Mouse (Mus musculus) urinary bladder, postnatal 14 days (tissue): ENCODE data around the gene Ammecr1.

Source experiments
- DNase-seq: peaks from one replicate; pipeline ENCODE4 v3.0.0; 2021; ENCODE audit warnings: low spot score

Gene Ammecr1

DNA sequence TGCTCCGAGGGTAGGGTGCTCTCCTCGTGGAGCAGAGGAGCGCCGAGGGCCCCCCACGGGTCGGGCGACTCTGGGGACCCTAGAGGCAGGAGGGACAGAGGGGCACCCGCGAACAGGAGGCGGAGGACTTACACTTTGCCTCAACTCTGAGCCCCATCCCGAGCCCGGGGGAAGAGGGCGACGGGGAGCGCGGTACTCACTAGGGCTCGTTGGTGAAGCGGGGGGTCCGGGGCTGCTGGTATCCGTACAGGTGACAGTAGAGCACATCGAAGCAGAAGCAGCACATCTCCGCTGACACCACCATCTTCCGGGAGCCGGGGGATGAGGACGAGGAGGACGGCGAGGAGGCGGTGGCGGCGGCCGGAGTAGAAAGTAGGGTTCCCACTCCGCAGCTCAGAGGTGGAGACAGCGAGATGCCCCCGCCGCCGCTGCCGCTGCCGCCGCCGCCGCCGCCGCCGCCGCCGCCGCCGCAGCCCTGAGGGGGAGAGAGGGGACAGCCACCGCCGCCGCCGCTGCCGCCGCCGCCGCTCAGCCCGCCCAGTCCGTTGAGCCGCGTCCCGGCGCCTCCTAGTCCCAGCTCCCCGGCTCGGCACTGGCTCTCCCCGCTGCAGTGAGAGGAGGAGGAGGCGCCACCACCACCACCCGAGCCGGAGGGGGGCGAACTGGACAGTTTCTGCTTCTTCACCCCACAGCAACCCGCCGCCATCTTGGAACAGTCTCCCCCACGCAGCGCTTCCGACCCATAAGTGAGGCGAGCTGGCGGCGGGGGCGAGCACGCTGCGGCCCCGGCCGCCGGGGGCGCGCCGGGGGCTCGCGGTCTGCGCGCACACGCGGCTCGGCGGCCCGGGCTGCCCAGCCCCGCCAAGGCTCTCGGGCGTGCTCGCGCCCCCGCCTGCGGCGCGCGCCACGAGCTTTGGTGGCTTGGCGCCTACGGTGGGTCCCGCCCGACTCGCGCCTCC lies at the start of gene Ammecr1:
TSS of gene Ammecr1 (minus strand) at position 721 of the 959 bp plus-strand sequence.
- peak; percentile 66 for DNase-seq

DNA sequence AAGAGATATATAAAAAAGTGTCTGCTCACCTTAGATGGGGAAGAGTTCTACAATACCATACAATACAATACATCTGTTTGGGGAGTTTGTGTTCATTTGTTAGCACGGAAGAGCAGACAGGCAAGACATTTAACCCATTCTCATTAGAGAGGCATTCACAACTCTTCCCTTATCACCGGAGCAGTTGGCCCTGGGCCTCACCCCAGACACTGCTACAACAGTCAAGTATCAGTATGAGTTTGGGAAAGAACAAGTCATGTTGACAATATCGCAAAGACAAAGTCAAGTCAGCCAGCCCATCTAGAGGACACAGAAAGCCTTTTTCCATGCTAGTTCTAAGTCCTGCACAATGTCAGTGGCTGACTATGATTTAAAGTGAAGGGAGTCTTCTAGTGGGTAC lies 47.6 kb upstream of the Ammecr1 start:
- no peak for DNase-seq

DNA sequence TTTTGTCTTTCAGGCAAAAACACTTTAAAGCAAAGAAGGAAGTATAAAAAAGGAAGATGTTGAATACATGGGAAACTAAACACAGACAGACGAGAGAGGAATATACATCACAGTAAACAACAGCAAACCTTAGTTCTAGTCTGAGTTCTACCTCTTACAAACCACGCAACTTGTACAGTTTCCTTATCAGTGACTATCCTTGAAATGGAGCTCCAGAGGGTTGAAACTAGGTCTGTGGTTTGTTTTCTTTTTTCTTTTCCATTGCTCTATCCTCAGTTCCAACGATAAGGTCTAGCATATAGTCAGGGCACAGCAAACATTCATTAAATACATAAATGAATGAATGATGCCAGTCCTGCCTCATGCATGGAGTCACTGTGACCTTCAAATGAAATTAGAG lies 45.8 kb upstream of the Ammecr1 start:
- DNase-seq, result no peak

DNA sequence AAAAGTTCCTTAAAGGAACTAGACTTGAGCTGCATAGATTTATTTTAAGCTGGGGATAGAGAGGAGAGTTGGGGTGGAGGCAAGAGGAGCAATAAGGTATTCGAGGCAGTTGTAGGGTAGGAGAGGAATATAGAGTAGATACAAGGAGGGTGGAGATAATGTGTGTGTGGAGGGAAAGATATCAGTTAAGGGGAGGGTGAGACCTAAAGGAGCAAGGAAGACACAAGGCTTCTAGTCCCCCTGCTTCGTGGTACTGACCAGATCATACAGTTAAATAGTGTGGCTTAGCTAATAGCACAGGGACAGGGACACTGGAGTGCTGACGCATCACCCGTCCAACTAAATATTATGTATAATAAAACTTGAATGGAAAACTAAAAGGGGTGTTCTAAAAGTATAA lies 45.3 kb upstream of the Ammecr1 start:
- DNase-seq, result no peak

DNA sequence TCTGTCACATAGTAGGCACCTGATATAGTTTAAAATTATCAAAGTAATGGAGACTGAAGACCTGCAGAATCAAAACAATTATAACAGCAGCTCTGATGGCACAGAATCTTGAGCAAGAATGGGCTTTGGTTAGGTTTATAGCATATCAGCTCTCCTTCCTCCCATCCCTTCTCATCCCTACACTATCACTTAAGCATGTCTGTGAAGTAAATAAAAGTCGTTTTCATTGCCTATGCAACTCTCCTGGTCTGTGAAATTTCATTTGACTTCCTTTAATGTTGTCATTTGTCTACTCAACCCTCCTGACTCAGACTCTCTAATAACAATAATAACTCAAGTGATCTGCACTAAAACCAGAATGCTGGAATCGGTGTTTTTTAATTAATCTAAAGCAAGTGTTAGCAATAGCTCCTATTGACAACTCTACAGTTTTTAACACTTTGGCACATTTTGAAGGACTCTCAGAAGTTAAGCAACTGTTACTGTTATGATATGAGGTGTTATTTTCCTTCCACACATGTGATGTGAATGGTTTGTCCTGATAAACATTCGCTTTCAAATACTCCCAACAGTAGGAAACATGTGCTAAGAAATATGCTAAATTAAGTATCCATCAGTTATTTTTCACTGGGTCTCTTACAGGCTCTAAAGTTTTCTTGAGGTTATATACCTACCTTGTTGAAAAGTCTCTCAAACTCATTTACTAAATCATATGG lies 37.8 kb upstream of the Ammecr1 start:
- no peak for DNase-seq

DNA sequence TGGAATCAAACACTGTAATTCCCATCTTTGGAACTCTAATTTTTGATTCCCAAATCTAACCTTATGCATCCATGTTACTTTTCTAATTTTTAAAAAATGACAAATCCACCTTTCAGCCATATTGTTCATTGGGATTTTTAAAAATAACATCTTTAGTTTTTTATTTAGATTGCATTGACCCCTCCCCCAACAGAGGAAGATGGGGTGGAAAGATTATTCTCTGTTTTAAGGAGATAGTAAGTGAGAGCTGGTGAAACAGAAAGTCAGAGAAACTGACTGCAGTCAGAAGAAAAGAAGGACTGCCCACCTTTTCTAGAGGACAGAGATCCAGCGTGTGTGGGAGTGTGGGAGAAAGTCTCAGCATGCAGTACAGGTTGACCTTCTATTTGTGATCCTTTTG lies 30.7 kb upstream of the Ammecr1 start:
- DNase-seq, result no peak

DNA sequence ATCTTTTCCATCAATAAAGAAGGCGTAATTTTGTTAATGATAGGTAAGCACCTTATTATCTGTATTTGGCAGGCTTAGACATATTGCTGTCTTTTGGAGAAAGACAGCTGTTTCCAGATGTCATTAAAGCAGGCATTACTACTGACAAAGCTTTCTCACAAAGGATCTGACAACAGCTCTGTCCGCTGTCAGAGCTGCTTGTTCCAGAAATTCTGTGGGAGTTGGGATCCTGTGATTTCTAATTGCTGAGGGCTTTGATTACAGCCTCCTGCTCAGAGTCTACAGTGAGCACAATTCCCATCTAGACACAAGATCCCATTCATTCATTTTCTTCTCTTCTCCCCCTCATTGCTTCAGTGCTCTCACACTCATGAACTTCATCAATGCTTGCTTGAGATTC lies 28.0 kb upstream of the Ammecr1 start:
- no peak for DNase-seq

DNA sequence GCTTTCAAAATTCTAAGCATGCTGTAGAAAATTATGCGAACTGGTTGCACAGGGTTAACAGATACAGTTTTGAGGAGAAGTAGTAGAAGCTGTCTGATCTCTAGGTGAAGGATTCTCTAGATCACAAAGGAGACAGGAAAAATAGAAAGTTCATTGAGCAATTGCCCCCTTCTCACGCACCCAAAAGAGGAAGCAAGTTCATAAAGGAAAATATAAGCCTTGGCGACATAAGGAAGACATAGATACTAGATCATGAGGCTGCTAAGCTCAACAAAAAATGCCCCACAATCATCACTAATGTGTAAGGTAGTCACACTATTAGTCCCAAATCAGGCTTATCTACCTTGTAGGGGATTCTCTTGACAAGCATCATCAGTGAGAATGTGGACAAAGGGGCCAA lies 17.6 kb upstream of the Ammecr1 start:
- DNase-seq, result no peak

DNA sequence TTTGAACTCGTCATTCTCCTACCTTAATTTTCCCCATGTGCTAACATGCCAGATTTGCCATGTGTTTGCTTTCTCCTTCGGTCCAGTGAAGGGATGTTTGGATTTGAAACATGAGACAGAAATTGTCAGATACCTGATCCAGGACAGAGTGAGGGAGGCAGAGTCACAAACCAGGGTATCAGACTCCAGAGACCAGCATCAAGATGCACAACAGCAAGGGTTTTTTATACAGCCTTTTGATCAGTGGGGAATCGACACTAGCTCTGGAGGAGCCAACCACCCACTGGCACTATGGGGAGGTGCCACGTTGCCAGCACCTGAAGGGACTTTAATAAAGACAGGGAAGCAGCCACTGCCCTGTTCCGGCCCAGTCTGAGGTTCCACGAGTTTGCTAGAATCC lies 17.1 kb upstream of the Ammecr1 start:
- DNase-seq, result no peak

DNA sequence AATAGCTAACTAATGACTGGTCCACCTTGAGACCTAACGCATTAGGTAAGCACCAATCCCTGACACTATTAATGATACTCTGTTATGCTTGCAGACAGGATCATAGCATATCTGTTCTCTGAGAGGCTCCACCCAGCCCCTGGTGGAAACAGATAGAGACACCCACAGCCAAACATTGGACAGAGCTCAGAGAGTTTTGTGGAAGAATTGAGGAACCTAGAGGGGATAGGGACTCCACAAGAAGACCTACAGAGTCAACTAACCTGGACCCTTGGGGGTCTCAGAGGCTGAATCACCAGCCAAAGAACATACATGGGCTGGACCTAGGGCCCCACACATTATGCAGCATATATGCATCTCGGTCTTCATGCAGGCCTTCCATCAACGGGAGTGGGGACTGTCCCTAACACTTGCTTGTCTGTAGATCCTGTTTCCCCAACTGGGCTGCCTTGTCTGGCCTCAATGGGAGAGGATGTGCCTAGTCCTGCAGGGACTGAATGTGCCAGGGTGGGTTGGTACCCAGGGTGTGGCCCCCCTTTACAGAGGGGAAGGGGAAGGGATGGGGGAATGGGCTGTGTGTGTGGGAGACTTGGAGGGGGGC lies 15.1 kb upstream of the Ammecr1 start:
- no peak for DNase-seq

DNA sequence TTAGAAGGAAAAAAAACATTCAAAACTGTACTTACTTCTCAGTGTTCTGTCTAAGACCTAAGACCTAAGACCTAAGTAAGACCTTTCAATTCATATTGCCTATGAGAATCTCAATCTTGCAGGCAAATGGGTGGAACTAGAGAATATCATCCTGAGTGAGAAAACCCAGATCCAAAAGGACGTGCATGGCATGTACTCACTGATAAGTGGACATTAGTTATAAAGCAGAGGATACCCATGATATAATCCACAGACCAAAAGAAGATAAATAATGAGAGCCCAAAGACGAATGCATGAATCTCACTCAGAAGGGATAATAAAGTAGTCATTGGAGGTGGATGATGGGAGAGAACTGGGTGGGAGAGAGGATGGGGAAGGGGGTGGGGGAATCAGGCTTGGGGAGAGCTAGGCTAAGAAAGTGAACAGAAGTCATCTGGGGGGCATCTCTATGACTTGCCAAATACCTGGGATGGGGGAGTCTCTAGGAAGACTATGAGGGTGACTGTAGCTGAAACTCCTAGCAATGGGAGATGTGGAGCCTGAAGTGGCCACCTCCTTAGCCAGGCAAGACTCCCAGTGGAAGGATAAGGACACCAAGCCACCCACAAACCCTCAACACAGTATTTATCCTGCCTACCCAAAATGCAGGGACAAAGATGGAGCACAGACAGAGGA lies 14.5 kb upstream of the Ammecr1 start:
- no peak for DNase-seq

DNA sequence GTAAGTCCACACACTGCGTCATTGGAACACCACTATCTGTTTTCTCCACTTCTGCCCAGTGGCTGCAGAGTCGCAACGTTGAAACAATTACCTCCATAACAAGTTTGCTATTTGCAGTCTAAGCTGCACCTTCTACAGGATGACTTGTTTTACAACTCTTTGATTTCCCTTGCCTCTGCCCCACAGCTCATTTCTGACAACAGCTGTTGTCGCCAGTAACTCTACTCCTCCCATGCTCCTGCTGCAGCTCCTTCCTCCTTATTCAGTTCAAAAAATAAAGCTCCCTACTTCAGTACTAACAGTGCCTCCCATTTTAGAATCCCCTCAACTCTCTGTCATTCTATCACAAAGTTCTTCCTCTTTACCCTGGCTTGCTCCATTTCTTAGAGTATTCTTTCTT lies 12.7 kb upstream of the Ammecr1 start:
- DNase-seq, result no peak

DNA sequence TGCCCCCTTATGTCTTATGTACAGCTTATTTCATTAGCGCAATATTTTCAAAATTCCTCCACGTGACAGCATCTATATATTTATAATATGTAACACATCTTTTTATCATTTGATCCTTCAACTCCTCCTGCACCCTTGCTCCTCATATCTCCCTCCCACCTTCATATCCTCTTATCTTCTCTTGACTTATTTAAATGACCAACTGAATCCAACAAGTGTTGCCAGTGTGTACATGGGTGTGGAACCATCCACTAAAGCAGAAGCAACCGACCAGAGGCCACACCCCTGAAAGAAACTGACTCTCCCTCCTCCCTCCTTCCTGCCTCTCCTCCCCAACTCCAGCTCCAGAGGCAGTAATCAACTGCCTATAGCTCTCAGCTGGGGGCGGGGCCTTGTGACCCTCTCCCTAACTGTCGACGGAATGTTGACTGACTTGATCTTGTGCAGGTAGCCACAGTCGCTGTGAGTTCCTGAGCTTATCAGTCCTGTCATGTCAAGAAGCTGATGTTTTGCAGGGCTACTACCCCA lies 6.0 kb upstream of the Ammecr1 start:
- DNase-seq, result peak; percentile 16

DNA sequence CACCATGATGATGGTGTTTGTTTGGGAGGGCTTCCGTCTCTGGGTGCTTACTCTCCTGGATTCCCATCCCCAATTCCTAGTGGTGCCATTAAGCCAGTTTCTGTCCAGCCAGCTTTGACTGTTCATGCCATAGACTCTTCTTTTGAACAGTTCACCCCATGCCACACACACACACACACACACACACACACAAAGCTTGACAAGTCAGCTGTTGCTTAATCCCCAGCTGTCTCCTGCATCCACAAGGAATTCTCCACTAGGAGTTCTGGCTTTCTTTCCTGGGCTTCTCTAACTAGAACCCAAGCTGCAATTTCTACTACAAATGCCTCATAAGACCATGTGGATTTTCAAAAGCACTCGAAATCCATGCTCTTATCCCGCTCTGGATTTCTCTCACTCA lies 5.2 kb upstream of the Ammecr1 start:
- no peak for DNase-seq

DNA sequence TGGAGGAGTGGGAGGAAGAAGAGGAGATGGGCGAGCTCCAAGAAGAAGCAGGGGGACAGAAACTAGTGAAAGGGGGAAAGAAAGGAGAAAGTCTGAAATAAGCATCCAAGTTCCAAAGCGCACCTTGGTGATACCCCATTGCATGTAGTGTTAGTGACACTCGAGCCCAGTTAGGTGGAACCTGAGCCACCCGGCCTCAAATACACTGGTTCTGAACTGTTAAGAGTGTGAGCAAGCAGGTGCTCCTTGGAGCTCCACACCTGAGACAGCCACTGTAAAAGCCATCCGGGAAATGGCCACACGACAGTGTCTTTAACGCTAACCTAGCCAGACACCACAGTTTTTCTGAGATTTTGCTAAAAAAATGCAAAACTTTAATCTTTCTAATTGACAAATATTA lies 539 bp upstream of the Ammecr1 start:
- no peak for DNase-seq

DNA sequence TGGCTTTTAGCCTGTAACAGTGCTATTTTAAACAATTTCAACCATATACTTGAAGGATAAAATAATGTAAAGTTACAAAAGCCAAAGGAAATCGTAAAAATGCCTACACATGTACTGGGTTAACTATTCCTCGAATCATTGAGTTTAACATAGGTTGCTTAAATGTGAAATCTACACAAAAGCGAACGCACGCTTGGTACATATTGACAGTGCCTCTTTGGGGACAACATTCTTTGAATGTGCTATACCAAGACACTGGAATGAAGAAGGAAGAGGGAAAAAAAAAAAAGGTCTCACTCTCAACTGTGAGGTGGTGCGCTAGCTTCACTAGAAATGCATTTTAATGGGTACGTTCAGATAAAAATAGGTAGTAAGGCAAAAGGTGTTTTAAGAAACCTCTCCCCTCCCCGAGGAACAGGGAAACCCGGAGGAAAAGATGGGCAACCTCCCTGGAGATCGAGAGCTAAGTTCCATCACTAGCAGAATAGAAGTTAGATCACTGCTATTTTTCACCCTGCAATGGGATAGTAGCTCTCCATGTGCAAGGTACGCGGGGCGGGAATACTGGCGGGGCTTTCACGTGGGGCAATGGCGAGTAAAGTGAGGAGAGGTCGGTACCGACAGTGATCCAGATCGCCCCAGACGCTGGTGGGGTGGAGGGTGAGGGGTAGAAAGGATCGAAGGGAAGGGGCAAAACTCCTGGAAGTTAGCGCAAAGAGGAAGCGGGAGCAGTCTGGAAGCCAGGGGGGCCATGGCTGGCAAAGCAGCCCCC lies 1.1 kb downstream of the Ammecr1 start:
- DNase-seq, result peak; percentile 3

DNA sequence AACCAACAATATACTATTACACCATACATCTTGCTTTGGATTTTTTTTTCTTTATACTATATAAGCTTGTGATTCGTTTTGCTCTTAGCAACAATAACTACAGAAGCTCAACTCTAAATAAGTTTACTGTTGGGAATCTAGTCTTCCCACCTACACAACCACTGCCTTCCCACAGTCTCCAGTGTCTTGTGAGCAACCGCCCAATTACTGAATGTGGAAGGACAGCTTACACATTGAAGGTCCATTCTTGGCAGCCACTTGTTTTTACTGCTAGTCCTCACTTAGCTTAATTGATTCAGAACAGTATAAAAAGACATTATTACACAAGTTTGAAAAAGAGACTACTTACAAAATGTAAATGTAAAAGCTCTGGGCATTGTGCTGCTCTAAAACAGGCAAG lies 6.1 kb downstream of the Ammecr1 start:
- DNase-seq, result no peak

DNA sequence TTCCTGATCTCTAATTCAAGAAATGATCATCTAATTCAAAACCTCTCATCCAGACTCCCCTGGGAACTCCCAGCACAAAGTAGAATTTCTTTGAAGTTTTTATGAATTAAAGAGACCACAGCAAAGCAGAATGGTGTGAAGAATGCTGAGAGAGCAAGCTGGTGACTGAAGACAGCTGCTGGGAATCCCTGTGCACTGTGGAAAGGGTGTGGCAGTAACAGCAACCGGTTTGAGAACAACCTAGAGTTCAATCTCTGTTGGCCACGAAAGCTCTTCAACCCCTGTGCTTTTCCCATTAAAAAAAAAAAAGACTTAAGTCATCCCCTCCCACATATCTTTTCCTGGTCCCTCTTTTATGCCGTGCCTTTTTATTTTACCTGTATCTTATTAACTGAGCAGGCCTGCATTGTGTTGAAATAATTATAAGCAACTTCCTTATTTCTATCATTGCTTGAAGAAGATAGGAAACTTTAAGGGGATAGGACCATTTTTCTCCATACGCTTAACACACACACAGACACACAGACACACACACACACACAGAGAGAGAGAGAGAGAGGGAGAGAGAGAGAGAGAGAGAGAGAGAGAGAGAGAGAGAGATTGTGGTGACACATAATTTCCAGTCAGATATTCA lies 6.7 kb downstream of the Ammecr1 start:
- DNase-seq, result no peak

DNA sequence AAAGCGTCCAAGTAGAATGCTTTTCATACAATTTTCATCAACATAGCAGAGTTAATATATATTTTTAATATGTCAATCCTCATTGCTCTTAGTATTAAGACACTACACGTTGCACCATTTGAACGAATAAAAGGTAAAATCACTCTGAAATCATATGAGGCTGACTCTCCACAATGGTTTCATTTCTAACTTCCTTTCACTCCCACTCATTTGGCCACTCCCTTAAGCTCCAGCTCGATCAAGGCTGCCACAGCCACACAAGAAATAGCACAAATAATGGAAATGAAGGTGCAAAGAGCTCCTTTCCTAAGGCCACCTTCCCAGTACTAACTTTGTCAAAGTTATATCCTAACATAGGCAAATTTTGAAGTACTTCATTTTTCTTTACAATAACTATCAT lies 38.1 kb downstream of the Ammecr1 start:
- DNase-seq, result no peak

DNA sequence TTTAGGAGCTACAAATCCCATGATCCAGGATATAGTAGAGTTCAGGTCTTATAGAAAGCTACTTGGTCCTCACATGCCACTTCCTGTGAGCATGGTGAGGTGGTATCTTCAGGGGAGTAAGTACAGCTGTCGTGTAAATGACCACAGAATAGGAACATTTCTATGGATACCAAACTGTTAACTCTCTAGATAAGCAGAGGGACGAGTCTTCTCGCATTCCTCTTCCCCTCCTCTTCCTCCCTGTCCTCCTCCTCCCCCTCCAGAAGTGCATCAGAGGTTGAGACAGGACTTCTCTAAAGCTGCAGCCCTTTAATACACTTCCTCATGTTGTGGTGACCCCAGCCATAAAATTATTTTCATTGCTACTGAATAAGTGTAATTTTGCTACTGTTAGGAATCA lies 49.1 kb downstream of the Ammecr1 start:
- DNase-seq, result no peak

DNA sequence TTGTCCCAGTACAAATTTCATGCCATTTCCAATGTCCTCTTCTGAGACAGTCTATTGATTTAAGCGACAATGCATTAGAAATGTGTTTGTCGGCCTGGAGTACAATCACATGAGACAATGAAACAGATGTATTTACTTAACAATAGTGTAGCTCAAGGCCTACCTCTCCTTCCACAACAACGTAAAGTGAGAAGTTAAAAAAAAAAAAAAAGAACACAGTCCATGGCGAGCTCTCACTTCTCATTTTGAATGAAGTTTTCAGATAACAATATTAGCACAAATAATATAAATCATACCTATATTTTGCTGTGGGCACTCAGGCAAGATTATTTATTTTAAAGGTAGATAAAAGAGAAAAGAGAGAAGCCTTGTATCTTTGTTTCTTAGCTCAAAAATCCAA lies 49.8 kb downstream of the Ammecr1 start:
- no peak for DNase-seq
